Mouse (Mus musculus): ENCODE data around the gene Dxo. TPM values are rescaled to one million over a fixed set of nuclear protein-coding genes. Genes with fewer than 3 reads are reported as not detected.

Gene Dxo
- total RNA-seq, 2 experiments from 2014 or later: 32.1 to 37.8 TPM

DNA sequence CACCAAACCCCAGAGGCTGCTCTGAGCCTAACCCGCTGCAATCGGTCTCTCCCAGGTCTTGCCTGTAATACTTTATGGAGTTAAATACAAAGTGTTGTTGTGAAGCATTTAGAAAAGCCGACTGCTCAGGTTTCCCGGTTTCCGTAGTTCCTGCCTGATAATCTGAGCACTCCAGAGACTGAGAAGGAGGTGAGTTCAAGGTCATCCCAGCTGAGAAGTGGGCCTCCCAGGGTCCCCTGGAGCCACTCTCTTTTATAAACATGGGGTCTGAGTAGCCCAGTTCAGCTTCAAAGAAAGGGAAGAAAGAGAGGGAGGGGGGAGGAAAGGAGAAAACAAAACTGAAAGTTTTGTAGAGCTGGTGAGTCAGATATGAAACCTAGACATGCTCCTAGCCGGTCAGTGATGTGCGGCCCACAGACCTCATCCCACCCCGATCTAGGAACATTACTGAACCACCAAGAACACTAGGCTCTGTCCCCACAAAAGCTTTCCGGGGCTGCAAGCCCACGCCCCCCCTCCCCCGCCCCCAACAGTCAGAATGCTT lies 42.6 kb downstream of the Dxo start, which contains the start of gene Zbtb12:
Gene Zbtb12 (plus strand): TSS at position 148 of the 544 bp plus-strand sequence.
- no peak for DNase-seq (ENCODE audit: low spot score in 2 of 2)

DNA sequence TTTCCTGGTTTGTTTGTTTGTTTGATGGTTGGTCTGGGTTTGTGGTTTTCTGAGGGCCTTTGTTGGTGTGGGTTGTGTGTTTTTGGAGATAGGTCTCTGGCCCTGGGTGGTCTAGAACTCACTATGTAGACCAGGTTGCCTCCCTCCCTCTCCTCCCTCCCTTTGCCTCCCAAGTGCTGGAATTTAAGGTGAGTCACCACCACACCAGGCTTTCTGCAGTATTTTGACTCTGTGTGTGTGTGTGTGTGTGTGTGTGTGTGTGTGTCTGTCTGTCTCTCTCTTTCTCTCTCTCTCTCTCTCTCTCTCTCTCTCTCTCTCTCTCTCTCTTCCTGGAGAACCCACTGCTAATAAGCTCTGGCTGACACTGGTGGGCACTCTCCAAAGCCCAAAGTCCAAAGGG lies 44.3 kb downstream of the Dxo start:
- no peak for DNase-seq (ENCODE audit: low spot score in 2 of 2)

DNA sequence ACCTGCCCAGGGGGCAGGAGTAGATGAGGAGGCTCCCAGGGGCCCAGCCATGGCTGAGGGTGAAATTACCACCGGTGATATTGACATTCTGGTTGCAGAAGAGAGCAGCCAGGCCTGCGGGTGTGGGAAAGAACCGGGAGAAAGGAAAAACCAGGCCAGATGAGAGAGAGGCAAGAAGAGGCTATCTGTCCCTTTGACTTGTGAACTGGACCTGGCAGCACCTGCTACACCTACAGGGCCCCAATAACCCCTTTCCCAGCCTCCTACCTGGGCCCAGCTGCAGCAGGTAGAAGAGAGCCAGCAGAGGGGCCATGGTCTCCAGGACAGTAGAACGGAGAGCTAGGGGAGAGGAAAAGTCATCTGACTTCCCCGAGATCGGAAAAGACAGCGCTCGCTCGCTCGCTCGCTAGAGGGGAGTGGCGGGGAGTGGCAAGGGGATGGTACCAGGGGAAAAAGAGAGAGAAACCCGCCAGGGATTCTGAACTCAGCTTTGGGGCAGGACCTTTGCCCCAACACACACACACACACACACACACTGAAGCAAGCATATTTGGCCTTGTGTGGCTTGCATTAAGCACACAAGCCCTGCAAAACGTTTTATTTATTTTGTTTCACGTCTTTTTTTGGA lies 45.0 kb downstream of the Dxo start, which contains the start of gene Gm20547:
Gene Gm20547 (minus strand): TSS at position 360 of the 628 bp plus-strand sequence.
- DNase-seq (ENCODE audit: low spot score in 2 of 2): no peak

DNA sequence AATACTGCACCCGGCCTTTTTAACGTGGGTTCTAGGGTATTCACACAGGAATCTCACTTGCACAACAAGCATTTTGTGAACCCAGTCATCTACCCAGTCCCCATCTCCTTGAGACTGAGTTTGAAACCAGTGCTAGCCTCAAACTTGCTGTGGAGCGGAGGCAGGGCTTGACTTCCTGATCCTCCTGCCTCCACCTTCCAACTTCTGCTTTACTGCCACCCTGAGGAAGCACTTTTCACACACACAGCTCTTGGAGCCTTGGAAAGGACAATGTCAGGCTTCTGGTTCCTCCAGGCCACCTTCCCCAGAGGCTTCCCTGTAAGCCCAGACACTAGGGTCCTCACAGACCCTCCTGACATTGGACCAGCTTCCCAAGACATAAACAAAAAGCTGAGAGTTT lies 46.5 kb downstream of the Dxo start:
- DNase-seq (ENCODE audit: low spot score in 2 of 2): no peak

DNA sequence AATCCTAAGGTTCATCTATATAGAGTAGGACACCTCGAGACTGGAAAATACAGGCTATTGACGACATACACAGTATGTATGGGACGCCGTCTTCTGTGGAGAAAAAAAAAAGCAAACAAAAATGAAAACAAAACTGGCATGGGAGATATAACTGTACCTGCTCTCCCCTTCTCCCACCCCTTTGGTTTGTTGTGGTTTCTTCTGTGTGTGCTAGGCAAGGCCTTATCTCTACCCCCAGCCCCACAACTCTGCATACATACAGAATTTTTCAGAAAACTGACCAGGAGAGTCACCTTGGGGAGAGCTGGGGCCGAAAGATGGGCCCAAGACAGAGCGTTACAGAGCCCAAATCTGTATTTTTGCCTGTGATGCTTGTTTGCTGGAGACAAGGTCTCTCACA lies 47.9 kb downstream of the Dxo start:
- no peak for DNase-seq (ENCODE audit: low spot score in 2 of 2)

DNA sequence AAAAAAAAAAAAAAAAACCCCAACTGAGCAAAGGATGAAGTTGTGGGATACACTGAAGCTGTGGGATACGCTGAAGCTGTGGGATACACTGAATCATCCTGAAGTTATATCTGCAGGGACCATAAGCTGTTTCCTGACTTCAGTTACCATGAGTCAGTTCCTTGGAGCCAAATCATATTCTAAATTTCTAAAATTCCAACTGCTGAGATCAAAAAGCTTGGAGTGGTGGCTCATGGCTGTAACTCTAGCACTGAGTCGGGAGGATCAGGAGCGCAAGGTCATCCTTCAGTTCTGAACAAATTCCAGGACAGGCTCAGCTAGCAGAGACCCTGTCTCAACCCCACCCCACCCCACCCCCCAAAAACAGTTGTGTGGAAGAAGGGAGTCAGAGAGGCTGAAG lies 48.8 kb downstream of the Dxo start:
- DNase-seq (ENCODE audit: low spot score in 2 of 2): no peak

DNA sequence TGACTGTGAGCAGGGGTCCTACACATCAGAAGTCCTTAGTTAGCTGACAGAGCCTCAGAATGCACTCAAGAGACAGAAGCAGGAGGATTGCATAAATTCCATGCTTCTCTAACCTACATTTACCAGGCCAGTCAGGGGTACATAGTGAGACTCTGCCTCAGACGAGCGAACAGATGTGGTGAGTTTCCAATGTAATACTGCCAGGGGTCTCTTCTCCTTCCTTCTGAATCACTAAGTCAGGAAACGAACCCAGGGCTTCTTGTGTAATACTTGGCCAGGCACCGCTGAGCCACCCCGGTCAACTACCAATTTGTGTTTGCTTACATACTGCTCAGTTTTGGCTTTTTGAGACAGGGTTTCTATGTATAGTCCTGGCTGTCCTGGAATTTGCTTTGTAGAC lies 51.1 kb downstream of the Dxo start:
- DNase-seq (ENCODE audit: low spot score in 2 of 2): no peak

Small RNA genes lying within 50 kb of the gene (microRNA-seq; reads per million reads assigned to microRNA genes)
- gene Mir6970: 0.21 to 1.2 reads per million in 2 experiments
- gene Mir6971: 2.5 to 3.7 reads per million in 2 experiments
- gene Mir6972: 0 reads per million in 2 experiments

Other genes starting within 250 kb of the Dxo start
- gene Gpsm3, start 247.2 kb upstream of the Dxo start, total RNA-seq (2021): 1 to 10 TPM; 2.5 to 3.0 TPM
- gene Pbx2, start 245.8 kb upstream of the Dxo start, total RNA-seq (2021): 10 to 100 TPM; 58.4 to 64.5 TPM
- under 1 TPM; 0.45 to 0.58 TPM for gene Ager, start 239.2 kb upstream of the Dxo start, total RNA-seq (2021)
- gene Rnf5, start 233.3 kb upstream of the Dxo start, total RNA-seq (2021): 10 to 100 TPM; 74.2 to 75.9 TPM
- 100 to 1,000 TPM; 165 to 169 TPM for gene Agpat1, start 232.8 kb upstream of the Dxo start, total RNA-seq (2021)
- 1 to 10 TPM; 3.2 to 3.4 TPM for gene Egfl8, start 221.0 kb upstream of the Dxo start, total RNA-seq (2021)
- gene Ppt2, start 208.5 kb upstream of the Dxo start, total RNA-seq (2021): 10 to 100 TPM; 43.6 to 47.2 TPM
- 100 to 1,000 TPM; 131 to 147 TPM for gene Prrt1, start 207.5 kb upstream of the Dxo start, total RNA-seq (2021)
- 10 to 100 TPM; 11.4 to 14.3 TPM for gene Fkbpl, start 192.3 kb upstream of the Dxo start, total RNA-seq (2021)
- gene Atf6b, start 189.9 kb upstream of the Dxo start, total RNA-seq (2021): 10 to 100 TPM; 60.1 to 63.2 TPM
- gene Tnxb, start 166.5 kb upstream of the Dxo start, total RNA-seq (2021): 1 to 10 TPM; 1.6 to 1.9 TPM
- gene C4b, start 93.1 kb upstream of the Dxo start, total RNA-seq (2021): 10 to 100 TPM; 29.6 to 32.7 TPM
- not detected for gene Cyp21a1, start 32.5 kb upstream of the Dxo start, total RNA-seq (2021)
- gene Stk19, start 74 bp upstream of the Dxo start, total RNA-seq (2021): 10 to 100 TPM; 49.7 to 53.0 TPM
- 10 to 100 TPM; 62.2 to 63.9 TPM for gene Skiv2l, start 13.2 kb downstream of the Dxo start, total RNA-seq (2021)
- 10 to 100 TPM; 33.8 to 39.7 TPM for gene Nelfe, start 13.4 kb downstream of the Dxo start, total RNA-seq (2021)
- under 1 TPM; 0.16 to 0.26 TPM for gene Cfb, start 25.5 kb downstream of the Dxo start, total RNA-seq (2021)
- gene Zbtb12, start 42.5 kb downstream of the Dxo start, total RNA-seq (2021): 1 to 10 TPM; 7.4 to 7.8 TPM
- not detected for gene Gm20547, start 45.0 kb downstream of the Dxo start, total RNA-seq (2021)
- 1 to 10 TPM; 2.7 to 3.4 TPM for gene C2, start 61.2 kb downstream of the Dxo start, total RNA-seq (2021)
- gene Ehmt2, start 61.5 kb downstream of the Dxo start, total RNA-seq (2021): 100 to 1,000 TPM; 168 to 175 TPM
- gene Slc44a4, start 77.4 kb downstream of the Dxo start, total RNA-seq (2021): under 1 TPM; 0.30 to 0.45 TPM
- gene Neu1, start 94.2 kb downstream of the Dxo start, total RNA-seq (2021): 10 to 100 TPM; 46.2 to 48.4 TPM
- 10 to 100 TPM; 21.5 to 31.4 TPM for gene Hspa1b, start 122.2 kb downstream of the Dxo start, total RNA-seq (2021)
- gene Gm20481, start 132.9 kb downstream of the Dxo start, total RNA-seq (2021): under 1 TPM in 1 of 2 experiments, not detected in 1; 0.72 TPM
- gene Hspa1a, start 135.1 kb downstream of the Dxo start, total RNA-seq (2021): 10 to 100 TPM; 22.1 to 23.4 TPM
- under 1 TPM; 0.44 to 0.61 TPM for gene Hspa1l, start 135.7 kb downstream of the Dxo start, total RNA-seq (2021)
- gene Lsm2, start 144.8 kb downstream of the Dxo start, total RNA-seq (2021): 10 to 100 TPM; 13.9 to 15.5 TPM
- 10 to 100 TPM; 39.6 to 44.0 TPM for gene Vars, start 164.0 kb downstream of the Dxo start, total RNA-seq (2021)
- gene Vwa7, start 179.6 kb downstream of the Dxo start, total RNA-seq (2021): under 1 TPM; 0.61 to 0.77 TPM
- not detected for gene Sapcd1, start 191.0 kb downstream of the Dxo start, total RNA-seq (2021)
- under 1 TPM; 0.65 to 0.68 TPM for gene Msh5, start 209.7 kb downstream of the Dxo start, total RNA-seq (2021)
- 10 to 100 TPM in 1 of 2 experiments, 1 to 10 TPM in 1; 9.1 to 10.2 TPM for gene Clic1, start 212.9 kb downstream of the Dxo start, total RNA-seq (2021)
- gene Ddah2, start 222.0 kb downstream of the Dxo start, total RNA-seq (2021): 10 to 100 TPM in 1 of 2 experiments, 1 to 10 TPM in 1; 9.9 to 11.6 TPM
- gene Ly6g6c, start 228.4 kb downstream of the Dxo start, total RNA-seq (2021): not detected
- gene Mpig6b, start 229.2 kb downstream of the Dxo start, total RNA-seq (2021): not detected
- gene Ly6g6e, start 239.9 kb downstream of the Dxo start, total RNA-seq (2021): 1 to 10 TPM; 2.3 to 6.2 TPM
- gene Ly6g6d, start 241.0 kb downstream of the Dxo start, total RNA-seq (2021): 1 to 10 TPM in 1 of 2 experiments, under 1 TPM in 1; 0.70 to 1.0 TPM
- under 1 TPM; 0.33 to 0.40 TPM for gene Ly6g6f, start 248.6 kb downstream of the Dxo start, total RNA-seq (2021)